Mouse (Mus musculus) bone marrow, adult 2 months (tissue): Measurements from ENCODE around the gene Timmdc1. TPM values are rescaled to one million over a fixed set of nuclear protein-coding genes. Genes with fewer than 3 reads are reported as not detected.
"Not testable (repeated sequence)": the region's sequence is repeated elsewhere in the genome, so short reads cannot be mapped to it uniquely, and the experiment has no call there.

ENCODE experiments used
- H3K27ac ChIP-seq: fragments of 200-500 bp; 2 replicates; pipeline ENCODE4 v1.5.1; 2012; ENCODE audit warnings: low read depth, mild to moderate bottlenecking, control low read depth, inconsistent platforms, low read length; ENCODE audit not compliant: control insufficient read depth, poor library complexity, insufficient read depth
- H3K4me1 ChIP-seq: fragments of 200-500 bp; 2 replicates; pipeline ENCODE4 v1.6.1; 2011; ENCODE audit warnings: low read length; ENCODE audit not compliant: control insufficient read depth, insufficient read depth
- H3K4me3 ChIP-seq: fragments of 200-500 bp; replicated peaks from 2 replicates; pipeline ENCODE3; 2011; ENCODE audit warnings: mild to moderate bottlenecking, low read depth, low read length, control low read depth; ENCODE audit not compliant: control insufficient read depth
- CTCF ChIP-seq: fragments of 200-500 bp; IDR thresholded peaks from 2 replicates; pipeline ENCODE4 v1.5.1; 2011; ENCODE audit warnings: low read length, control low read depth; ENCODE audit not compliant: control insufficient read depth, insufficient read depth
- POLR2A ChIP-seq: fragments of 200-500 bp; IDR thresholded peaks from 2 replicates; pipeline ENCODE4 v1.6.1; 2011; ENCODE audit warnings: low read depth, mild to moderate bottlenecking, control low read depth, low read length, borderline replicate concordance; ENCODE audit not compliant: control insufficient read depth
- WGBS: fragments of 180-500 bp; shearing (Covaris S2); methylation state at CpG from one replicate; pipeline ENCODE4 v1.1.7; 2018; 5-methylcytosine and 5-hydroxymethylcytosine counted together
- polyA plus RNA-seq: library from polyadenylated mRNA; stranded (reverse); fragments of >200 nt; gene quantifications from 2 replicates; pipeline ENCODE4 v1.2.4, GENCODE M21; 2011; ENCODE audit warnings: low replicate concordance; ENCODE audit not compliant: missing spikeins, insufficient read depth, insufficient read length

Timmdc1 gene
- polyA plus RNA-seq, 1 experiment, result 9.8 TPM

GRCm38 (mm10) chr16:38482780-38483562 lies 39.5 kb downstream of the Timmdc1 start:
- TF ChIP-seq POLR2A (no peak), CTCF (peak; percentile 9; the same call in 1 of the 2 replicates)
- WGBS, result 19% methylated on average over 32 of the region's 32 CpGs
- H3K4me1 ChIP-seq, result peaks cover 1% of the 10 kb centered on the region
- H3K4me3 ChIP-seq, result peak overlapping the region; percentile 29
- no peak overlapping the region for H3K27ac ChIP-seq

- TF ChIP-seq POLR2A, result no peak
- no peak for TF ChIP-seq CTCF
- 65% methylated on average over 4 of the region's 4 CpGs for WGBS
These were observed 41.1 kb downstream of the Timmdc1 start for GRCm38 (mm10) chr16:38481327-38481726.

GRCm38 (mm10) chr16:38478296-38478695 lies 44.2 kb downstream of the Timmdc1 start:
- TF ChIP-seq CTCF (no peak), POLR2A (no peak)
- WGBS, result 82% methylated on average over 3 of the region's 3 CpGs
- H3K4me3 ChIP-seq, result no peak overlapping the region
- peaks cover 3% of the 10 kb centered on the region for H3K4me1 ChIP-seq
- H3K27ac ChIP-seq, result no peak overlapping the region

More at GRCm38 (mm10) chr16:38481327-38481726, 41.1 kb downstream of the Timmdc1 start:
- Histone ChIP-seq H3K4me1 (peaks cover 1% of the 10 kb centered on the region), H3K4me3 (no peak overlapping the region), H3K27ac (no peak overlapping the region)

GRCm38 (mm10) chr16:38477241-38477608 lies 45.2 kb downstream of the Timmdc1 start:
- not testable (repeated sequence) for H3K4me1 ChIP-seq, H3K27ac ChIP-seq
- 69% methylated on average over 14 of the region's 14 CpGs for WGBS

GRCm38 (mm10) chr16:38476312-38477240 lies 45.9 kb downstream of the Timmdc1 start:
- H3K4me3 ChIP-seq, result peak overlapping the region; percentile 33
- TF ChIP-seq POLR2A, result no peak
- WGBS, result 4% methylated on average over 34 of the region's 34 CpGs
- peaks cover 3% of the 10 kb centered on the region; the same call in 1 of the 2 replicates for H3K4me1 ChIP-seq
- no peak overlapping the region for H3K27ac ChIP-seq

More at GRCm38 (mm10) chr16:38477241-38477608, 45.2 kb downstream of the Timmdc1 start:
- H3K4me3 ChIP-seq, result not testable (repeated sequence)

- TF ChIP-seq POLR2A, result no peak
- TF ChIP-seq CTCF, result no peak
- Histone ChIP-seq H3K4me3 (peak overlapping the region; percentile 33), H3K27ac (no peak overlapping the region), H3K4me1 (peaks cover 3% of the 10 kb centered on the region; the same call in 1 of the 2 replicates)
- WGBS, result 28% methylated on average over 4 of the region's 4 CpGs
These were observed 46.7 kb downstream of the Timmdc1 start for GRCm38 (mm10) chr16:38475681-38476311.

- TF ChIP-seq CTCF, result no peak
- TF ChIP-seq POLR2A, result no peak
- no peak overlapping the region for H3K27ac ChIP-seq
- no peak overlapping the region for H3K4me3 ChIP-seq
- peaks cover 3% of the 10 kb centered on the region; the same call in 1 of the 2 replicates for H3K4me1 ChIP-seq
- WGBS, result 73% methylated on average over 9 of the region's 9 CpGs
These were observed 47.7 kb downstream of the Timmdc1 start for GRCm38 (mm10) chr16:38474677-38475286.

GRCm38 (mm10) chr16:38473661-38474060 lies 48.8 kb downstream of the Timmdc1 start:
- no peak for TF ChIP-seq CTCF
- TF ChIP-seq POLR2A, result no peak
- 67% methylated on average over 5 of the region's 5 CpGs for WGBS
- Histone ChIP-seq H3K4me1 (peaks cover 3% of the 10 kb centered on the region; the same call in 1 of the 2 replicates), H3K27ac (no peak overlapping the region), H3K4me3 (no peak overlapping the region)
